Mouse (Mus musculus) testis, adult 2 months (tissue): Measurements from ENCODE around the gene St6galnac5. TPM values are rescaled to one million over a fixed set of nuclear protein-coding genes. Genes with fewer than 3 reads are reported as not detected.

Experiments
- H3K27ac ChIP-seq: fragments of 200-500 bp; 2 replicates; pipeline ENCODE4 v1.5.1; 2012; ENCODE audit warnings: low read depth, low read length; ENCODE audit not compliant: control insufficient read depth, insufficient read depth
- H3K27me3 ChIP-seq: fragments of 200-500 bp; 2 replicates; pipeline ENCODE4 v1.6.1; 2012; ENCODE audit warnings: mild to moderate bottlenecking, low read length, moderate library complexity; ENCODE audit not compliant: control insufficient read depth, insufficient read depth
- H3K36me3 ChIP-seq: fragments of 200-500 bp; 2 replicates; pipeline ENCODE4 v1.6.1; 2012; ENCODE audit warnings: mild to moderate bottlenecking, low read length; ENCODE audit not compliant: control insufficient read depth, insufficient read depth
- H3K4me1 ChIP-seq: fragments of 200-500 bp; 2 replicates; pipeline ENCODE4 v1.6.1; 2012; ENCODE audit warnings: low read length; ENCODE audit not compliant: control insufficient read depth, insufficient read depth
- H3K4me3 ChIP-seq: fragments of 200-500 bp; 2 replicates; pipeline ENCODE4 v1.5.1; 2012; ENCODE audit warnings: low read depth, mild to moderate bottlenecking, low read length, moderate library complexity, mixed read lengths; ENCODE audit not compliant: control insufficient read depth
- CTCF ChIP-seq: fragments of 200-500 bp; IDR thresholded peaks from 2 replicates; pipeline ENCODE4 v1.5.1; 2012; ENCODE audit warnings: low read depth, mild to moderate bottlenecking, inconsistent platforms, low read length, moderate library complexity; ENCODE audit not compliant: control insufficient read depth, insufficient read depth, insufficient replicate concordance
- POLR2A ChIP-seq: fragments of 200-500 bp; IDR thresholded peaks from 2 replicates; pipeline ENCODE4 v1.6.1; 2012; ENCODE audit warnings: low read depth, mild to moderate bottlenecking, inconsistent platforms, low read length, moderate library complexity; ENCODE audit not compliant: control insufficient read depth
- polyA plus RNA-seq: library from polyadenylated mRNA; depleted of rRNA; stranded (reverse); fragments of >200 nt; gene quantifications from 2 replicates; pipeline ENCODE4 v1.2.3, GENCODE M21; 2012

Gene St6galnac5
- polyA plus RNA-seq, 1 experiment, result 0.14 TPM

DNA sequence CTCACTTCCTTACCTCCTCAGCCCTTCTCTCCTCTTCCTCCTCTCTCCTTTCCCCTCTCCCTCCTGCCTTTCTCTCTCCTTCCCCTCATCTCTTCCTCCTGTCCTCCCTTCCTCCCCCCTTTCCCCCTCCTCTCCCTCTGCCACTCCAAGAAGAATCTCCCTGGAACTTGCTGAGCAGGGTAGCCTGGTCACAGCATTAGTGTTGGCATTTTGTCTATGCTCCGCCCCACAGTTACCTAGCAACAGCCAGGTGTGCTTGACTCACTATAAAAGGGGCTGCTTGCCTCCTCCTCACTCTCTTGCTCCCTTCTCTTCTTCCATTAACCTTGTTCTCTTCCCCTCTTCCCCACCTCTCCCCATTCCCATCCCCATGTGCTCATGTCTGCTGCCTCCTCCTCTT, 120.1 kb downstream of the St6galnac5 start:
- no peak for TF ChIP-seq POLR2A
- TF ChIP-seq CTCF, result no peak
- H3K27ac ChIP-seq, result no peak overlapping the region
- no peaks in the 10 kb centered on the region for H3K36me3 ChIP-seq
- no peaks in the 10 kb centered on the region for H3K27me3 ChIP-seq
- H3K4me1 ChIP-seq, result peaks cover 7% of the 10 kb centered on the region
- H3K4me3 ChIP-seq, result no peak overlapping the region

DNA sequence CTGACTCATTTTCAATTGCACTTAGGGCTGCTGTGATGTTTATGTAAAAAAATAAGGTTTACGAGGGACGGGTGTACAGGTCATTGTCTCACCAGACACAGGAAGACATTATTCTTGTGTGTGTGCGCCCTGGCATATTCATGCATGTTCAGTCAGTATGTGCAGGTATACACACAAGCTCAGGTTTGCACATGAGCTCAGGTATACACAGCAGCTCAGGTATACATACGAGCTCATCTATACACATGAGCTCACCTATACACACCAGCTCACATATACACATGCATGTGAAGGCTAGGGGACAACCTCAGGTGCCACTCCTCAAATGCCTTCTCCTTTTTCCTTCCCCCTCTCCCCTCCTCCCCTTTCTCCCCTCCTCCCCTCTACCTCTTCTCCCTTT, 120.6 kb downstream of the St6galnac5 start:
- no peak for TF ChIP-seq POLR2A
- no peak for TF ChIP-seq CTCF
- peaks cover 7% of the 10 kb centered on the region for H3K4me1 ChIP-seq

GRCm38 (mm10) chr3:152856095-152856494, 126.0 kb downstream of the St6galnac5 start:
- no peak overlapping the region for H3K27ac ChIP-seq
- peaks cover 5% of the 10 kb centered on the region; the same call in 1 of the 2 replicates for H3K4me1 ChIP-seq
- H3K27me3 ChIP-seq, result no peaks in the 10 kb centered on the region
- no peaks in the 10 kb centered on the region for H3K36me3 ChIP-seq
- TF ChIP-seq CTCF (no peak), POLR2A (no peak)
- H3K4me3 ChIP-seq, result no peak overlapping the region

More for the DNA sequence above, 120.6 kb downstream of the St6galnac5 start:
- H3K4me3 ChIP-seq, result no peak overlapping the region
- H3K27me3 ChIP-seq, result no peaks in the 10 kb centered on the region
- H3K36me3 ChIP-seq, result no peaks in the 10 kb centered on the region
- H3K27ac ChIP-seq, result no peak overlapping the region

GRCm38 (mm10) chr3:152855006-152855614, 126.9 kb downstream of the St6galnac5 start:
- Histone ChIP-seq H3K27me3 (no peaks in the 10 kb centered on the region), H3K27ac (no peak overlapping the region), H3K4me1 (peaks cover 5% of the 10 kb centered on the region; the same call in 1 of the 2 replicates), H3K4me3 (no peak overlapping the region), H3K36me3 (no peaks in the 10 kb centered on the region)
- TF ChIP-seq POLR2A (no peak), CTCF (no peak)

- Histone ChIP-seq H3K27me3 (no peaks in the 10 kb centered on the region), H3K4me3 (no peak overlapping the region), H3K27ac (no peak overlapping the region), H3K4me1 (no peaks in the 10 kb centered on the region), H3K36me3 (no peaks in the 10 kb centered on the region)
- no peak for TF ChIP-seq POLR2A
- TF ChIP-seq CTCF, result no peak
Measured at GRCm38 (mm10) chr3:152843925-152844324, 138.1 kb downstream of the St6galnac5 start.

GRCm38 (mm10) chr3:152842648-152843047, 139.4 kb downstream of the St6galnac5 start:
- H3K4me3 ChIP-seq, result no peak overlapping the region

GRCm38 (mm10) chr3:152841264-152841663, 140.8 kb downstream of the St6galnac5 start:
- Histone ChIP-seq H3K27ac (no peak overlapping the region), H3K36me3 (no peaks in the 10 kb centered on the region), H3K4me1 (no peaks in the 10 kb centered on the region), H3K27me3 (no peaks in the 10 kb centered on the region), H3K4me3 (no peak overlapping the region)
- no peak for TF ChIP-seq CTCF
- TF ChIP-seq POLR2A, result no peak

More at GRCm38 (mm10) chr3:152842648-152843047, 139.4 kb downstream of the St6galnac5 start:
- no peaks in the 10 kb centered on the region for H3K27me3 ChIP-seq
- TF ChIP-seq POLR2A, result no peak
- no peak for TF ChIP-seq CTCF
- no peaks in the 10 kb centered on the region for H3K4me1 ChIP-seq
- no peaks in the 10 kb centered on the region for H3K36me3 ChIP-seq
- H3K27ac ChIP-seq, result no peak overlapping the region
